Mouse (Mus musculus) thymus, postnatal 4 days (tissue): ENCODE results near the gene Eef1g.
"Not testable (repeated sequence)": the region's sequence is repeated elsewhere in the genome, so short reads cannot be mapped to it uniquely, and the experiment has no call there.

Experiments used
- DNase-seq: peaks from one replicate; pipeline ENCODE4 v3.0.0; 2021

Gene Eef1g

GRCm38 (mm10) chr19:8988346-8989065, 21.7 kb downstream of the Eef1g start:
- no peak for DNase-seq

- DNase-seq = peak; percentile 56
These were observed 22.3 kb downstream of the Eef1g start, which contains the start of gene Ahnak for GRCm38 (mm10) chr19:8989066-8989566. Gene Ahnak, plus strand, starts transcription at chr19:8989284.

DNA sequence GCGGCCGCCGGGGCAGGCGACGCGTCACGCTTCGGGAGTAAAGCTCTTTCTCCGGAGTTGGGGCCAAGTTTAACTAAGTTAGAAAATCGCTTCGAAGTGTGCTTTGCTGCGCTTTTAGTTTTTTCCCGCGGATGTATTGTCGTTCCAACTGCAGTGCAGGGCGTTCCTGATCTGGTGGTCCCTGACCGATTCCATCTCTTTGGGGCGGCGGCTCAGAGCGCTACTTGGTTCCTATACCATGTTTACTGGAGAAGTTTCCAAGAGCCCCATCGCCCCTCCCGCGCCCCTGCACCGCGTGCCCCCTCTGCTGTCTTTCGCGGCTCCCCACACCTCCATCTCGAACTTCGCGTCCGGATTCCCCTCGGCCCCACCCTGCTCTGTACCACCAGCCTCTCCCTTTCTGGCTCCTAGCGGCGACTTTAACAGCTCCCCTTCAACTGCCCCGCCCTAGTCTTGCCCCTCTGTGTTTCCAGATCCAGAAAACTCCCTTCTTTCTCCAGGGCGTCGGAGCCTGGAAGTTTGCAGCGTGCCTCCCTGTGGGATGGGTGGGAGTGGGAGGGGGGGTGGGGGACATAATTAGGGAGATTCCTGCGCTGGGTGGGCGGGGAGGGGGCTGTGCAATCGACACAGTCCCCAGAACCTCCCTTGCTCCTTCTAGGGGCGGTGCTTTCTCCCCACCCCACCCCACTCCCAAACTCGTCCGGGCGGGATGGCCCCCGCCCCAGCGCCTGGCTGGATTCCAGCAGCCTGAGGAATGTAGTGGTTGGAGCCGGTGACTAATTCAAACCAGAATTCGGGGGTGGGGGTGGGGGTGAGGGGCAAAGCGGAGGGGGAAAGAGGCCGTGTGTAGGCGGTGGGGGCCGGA, 23.0 kb downstream of the Eef1g start:
- peak; percentile 76 for DNase-seq

- DNase-seq = peak; percentile 32
These were observed 23.7 kb downstream of the Eef1g start for GRCm38 (mm10) chr19:8990432-8991102.

DNA sequence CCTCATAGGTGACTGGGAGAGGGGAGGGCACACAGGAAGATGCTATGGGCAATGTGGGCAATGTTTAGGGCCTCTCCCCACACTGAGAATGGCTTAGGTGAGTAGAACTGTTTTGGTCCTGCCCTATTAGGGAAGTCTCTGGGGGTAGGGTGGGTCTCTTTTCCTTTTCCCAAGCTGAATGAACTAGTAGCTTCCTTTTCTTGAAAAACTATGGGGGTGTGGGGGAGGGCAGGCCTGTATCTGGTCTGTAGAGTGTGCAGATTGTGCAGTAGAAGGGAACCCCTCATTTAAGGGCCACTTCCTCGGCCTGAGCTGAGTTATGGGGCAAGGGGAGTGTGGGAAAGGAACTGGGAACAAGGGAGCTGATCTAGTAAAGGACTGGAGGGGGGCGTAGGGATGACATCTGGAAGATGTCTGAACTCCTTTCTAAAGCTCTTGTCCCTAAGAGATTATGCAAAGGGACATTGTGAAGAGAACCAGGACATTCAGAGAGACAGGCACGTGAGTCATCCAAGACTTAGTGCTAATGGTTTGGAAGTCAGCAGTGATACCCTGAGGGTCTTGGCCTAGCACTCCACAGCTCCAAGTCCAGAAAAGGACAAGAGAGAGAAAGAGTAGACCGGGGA, 24.5 kb downstream of the Eef1g start:
- no peak for DNase-seq

- DNase-seq = no peak
These were observed 25.3 kb downstream of the Eef1g start for GRCm38 (mm10) chr19:8991871-8992735.

DNA sequence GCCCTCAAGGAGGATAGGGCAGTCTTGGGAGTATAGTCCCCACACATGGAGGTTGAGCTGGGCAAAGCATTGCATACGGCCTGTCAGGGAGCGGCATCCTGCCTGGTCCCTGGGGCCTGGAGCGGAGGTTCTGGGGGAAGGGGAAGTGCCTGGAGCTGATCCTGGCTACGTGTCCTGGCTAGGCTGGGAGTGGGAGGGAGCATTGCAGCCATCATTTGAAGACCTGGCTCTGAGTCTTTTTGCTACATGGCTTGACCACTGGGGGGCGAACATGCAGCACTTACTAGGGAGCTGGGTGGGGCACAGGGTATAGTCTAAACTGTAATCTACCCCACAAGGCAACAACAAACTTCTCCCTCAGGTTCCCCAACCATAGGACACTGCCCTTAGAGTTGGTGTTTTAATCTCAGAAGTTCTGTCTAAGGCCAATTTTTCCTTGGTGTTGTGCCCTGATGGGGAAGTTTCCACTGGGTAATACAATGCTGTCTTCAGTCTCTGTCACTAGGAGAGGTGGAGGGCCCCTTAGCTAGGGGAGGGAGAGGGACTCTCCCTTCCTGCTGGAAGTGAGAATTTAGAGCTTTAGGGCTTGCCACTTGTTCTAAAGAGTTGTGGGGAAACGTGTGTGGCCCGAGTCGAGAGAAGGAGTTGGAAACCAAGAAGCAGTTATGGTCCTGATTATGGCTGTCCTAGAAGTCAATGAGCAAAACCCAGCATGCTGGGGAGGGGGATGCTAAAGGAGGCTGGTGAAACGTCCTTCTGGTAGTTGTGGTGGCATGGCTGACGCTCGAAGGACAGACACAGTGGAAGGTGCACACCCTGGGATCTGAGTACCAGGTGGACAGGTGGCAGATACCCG, 26.2 kb downstream of the Eef1g start:
- peak; percentile 94 for DNase-seq

DNA sequence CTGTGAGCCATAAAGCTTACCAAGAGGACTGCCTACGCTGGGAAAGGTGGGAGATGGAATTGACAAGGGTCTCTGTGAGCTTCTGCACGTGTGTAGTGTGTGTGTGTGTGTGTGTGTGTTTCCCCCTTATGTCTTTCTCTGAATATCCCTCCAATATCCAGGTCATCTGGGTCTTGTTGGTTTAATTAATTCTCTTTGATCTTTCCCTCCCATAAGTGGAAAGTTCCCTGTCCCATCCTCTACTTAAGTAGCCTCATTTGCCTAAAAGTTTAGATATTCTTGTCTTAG, 26.7 kb downstream of the Eef1g start:
- DNase-seq = no peak

DNA sequence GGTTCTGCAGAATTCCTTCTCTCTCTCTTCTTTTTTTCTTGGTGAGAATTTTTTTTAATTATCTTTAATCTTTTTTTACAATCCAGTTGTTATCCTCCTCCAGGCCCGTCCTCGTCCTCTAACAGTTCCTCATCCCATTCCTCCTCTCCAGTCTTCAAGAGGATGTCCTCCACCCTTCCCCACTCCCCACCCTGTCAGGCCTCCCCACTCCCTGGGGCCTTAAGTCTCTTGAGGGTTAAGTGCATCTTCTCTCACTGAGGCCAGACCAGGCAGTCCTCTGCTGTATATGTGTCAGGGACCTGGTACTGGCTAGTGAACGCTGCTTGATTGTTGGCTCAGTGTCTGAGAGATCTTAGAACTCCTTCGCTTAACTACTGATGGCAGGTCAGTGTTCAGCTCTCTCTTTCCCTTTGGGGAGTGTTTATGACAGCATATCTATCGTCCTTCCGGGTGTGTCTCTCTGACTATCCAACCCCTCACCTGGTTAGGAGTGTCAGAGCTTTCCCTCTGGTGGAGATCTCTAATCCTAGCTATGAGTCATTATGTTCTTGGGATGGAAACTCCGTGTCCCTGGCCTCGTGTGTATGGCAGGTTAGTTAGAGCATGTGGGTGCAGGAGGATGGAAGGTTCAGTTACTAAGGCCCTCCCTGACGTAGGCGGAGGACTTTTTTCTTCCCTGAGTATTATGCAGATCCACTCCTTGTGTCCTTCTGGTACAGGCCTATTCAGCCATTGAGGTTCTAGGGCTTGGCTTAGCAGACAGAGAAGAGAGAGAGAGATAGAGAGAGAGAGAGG, 28.2 kb downstream of the Eef1g start:
- no peak for DNase-seq

DNA sequence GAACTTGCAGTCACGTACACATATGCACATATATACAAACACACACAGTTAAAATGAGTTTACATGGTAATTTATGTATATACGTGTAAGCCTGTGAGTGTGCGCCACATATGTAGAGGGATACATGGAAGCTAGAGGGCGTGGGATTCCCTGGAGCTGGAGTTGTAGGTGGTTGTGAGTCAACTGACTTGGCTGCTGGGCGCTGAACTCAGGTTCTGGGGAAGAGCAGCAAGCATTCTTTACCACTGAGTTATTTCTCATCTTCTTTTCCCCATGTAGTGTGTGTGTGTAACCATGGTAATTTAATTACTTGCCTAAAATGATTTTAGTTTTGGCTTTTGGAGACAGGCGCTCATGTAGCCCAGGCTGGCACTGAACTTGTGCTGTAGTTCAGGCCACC, 29.8 kb downstream of the Eef1g start:
- DNase-seq = no peak

- peak; percentile 83 for DNase-seq
These were observed 30.7 kb downstream of the Eef1g start for GRCm38 (mm10) chr19:8997546-8997945.

DNA sequence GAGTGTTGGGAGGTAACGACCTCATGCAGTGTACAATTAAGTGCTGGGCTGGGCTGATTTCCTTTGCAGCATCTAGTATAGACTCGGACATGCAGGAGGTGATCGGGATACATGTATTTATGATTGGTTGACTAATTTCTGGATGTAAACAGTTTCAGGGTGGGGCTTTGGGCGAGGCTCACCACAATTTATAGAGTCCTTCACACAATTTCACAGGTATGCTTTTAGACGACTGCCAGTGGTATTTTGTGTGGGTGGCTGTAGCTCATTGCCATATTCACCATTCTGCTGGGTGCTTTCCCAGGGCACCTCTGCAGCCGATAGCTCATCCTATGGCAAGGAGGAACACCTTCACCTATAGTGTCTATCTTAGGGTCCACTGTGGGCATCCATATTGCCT, 31.7 kb downstream of the Eef1g start:
- no peak for DNase-seq

- DNase-seq = no peak
These were observed 32.4 kb downstream of the Eef1g start for GRCm38 (mm10) chr19:8999223-8999622.

GRCm38 (mm10) chr19:9006915-9007314, 40.1 kb downstream of the Eef1g start:
- not testable (repeated sequence) for DNase-seq

DNA sequence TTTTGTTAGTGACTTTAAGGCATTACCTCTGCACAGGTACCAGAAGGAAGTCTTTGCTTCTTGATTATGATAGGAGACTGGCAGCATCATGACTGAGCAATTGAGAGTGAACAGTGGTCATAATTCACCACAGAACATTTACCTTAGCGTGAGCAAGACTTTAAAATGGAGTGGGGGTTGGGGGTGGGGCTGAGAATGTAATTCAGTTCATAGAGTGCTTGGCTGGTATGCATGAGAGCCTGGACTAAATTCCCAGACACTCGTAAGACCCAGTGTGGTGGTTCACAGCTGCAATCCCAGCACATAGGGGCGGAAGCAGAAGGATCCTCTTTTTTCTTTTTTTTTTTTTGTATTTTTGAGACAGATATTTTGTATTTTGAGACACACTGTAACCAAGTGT, 52.5 kb downstream of the Eef1g start:
- no peak for DNase-seq

DNA sequence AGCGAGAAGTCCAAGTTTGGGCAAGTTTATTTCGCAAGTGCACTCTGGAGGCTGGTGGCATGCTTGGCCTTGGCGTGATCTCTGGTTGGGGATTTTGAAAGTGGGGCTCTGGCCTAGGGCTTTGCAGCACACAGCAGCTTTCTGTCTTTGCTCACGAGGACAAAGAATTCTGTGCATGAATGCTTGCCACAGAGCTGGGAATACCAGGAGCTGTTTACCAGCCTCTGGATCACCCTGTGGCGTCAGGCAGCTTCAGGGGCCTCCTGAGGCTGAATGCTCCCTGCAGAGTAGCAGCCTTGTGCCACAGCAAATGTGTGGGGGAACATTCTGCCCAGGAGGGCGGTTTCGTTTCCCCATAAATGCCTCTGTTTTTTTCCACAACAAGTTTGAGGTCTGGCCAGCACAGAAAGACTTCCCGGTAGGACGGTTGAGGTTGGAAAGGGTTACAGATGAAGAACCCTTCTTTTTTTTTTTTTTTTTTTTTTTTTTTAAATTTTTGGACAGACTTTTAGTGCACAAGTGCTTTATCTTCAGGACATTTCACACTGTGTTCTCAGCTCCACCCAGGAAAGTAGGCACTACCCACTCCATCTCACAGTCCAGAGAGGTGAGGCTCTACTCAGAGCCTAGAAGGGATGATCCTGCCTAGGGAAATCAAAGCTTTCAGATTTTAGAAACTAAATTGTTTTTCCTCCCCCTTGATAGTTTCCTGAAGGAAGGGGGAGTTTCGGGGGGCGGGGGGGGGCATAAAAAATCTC, 56.4 kb downstream of the Eef1g start:
- no peak for DNase-seq

GRCm38 (mm10) chr19:9025562-9026257, 58.9 kb downstream of the Eef1g start:
- DNase-seq = no peak

DNA sequence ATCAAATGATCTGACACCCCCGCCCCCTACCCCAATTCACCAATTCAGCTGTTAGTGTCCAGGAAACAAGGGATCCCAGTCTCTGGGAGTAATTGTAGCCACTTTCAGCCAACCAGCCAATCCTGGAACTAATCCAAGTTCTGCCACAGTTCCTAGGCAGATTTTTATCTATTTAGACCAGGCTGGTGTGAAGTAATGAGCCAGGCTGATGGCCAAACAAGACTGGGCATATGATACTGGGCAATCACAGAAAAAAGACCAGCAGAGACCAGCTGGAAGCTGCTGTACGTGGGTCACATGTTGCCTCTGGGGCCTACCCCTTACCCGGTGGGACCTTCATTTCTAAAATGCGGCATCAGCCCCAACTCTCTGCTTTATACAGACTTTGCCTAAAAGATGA, 59.8 kb downstream of the Eef1g start:
- DNase-seq = no peak

GRCm38 (mm10) chr19:9027795-9028194, 61.0 kb downstream of the Eef1g start:
- DNase-seq = no peak
